22 mouse cellular contexts compared by ENCODE assay signal in genomic region chr10:94282797-94283196, GRCm38 (mm10). TPM values are rescaled to one million over a fixed set of nuclear protein-coding genes. Genes with fewer than 3 reads are reported as not detected.
"Had no signal": no experiment of that assay in that cellular context is flagged by ENCODE, and none has a peak within 500 bp of the region (broad histone marks: within the 10 kb centered on the region; RNA-seq: fewer than 3 reads in every experiment).

No protein-coding gene starts in this region.

- DNase-seq: lung, adult 18-20 months; lung, postnatal 10 days; lung, postnatal 4 days; retina, postnatal 1 day; right cerebral cortex, adult 18-20 months; right cerebral cortex, postnatal 25 days; right cerebral cortex, postnatal 4 days; spleen, adult 18-20 months; thymus, adult 18-20 months; thymus, postnatal 14 days; thymus, postnatal 36 days had no signal

- H3K27ac ChIP-seq: midbrain, embryonic 10.5 days; midbrain, embryonic 12.5 days; neural tube, embryonic 13.5 days had no signal

- H3K4me2 ChIP-seq: midbrain, embryonic 12.5 days; neural tube, embryonic 13.5 days had no signal

- ATAC-seq: midbrain, embryonic 16.5 days had no signal

- H3K36me3 ChIP-seq: midbrain, embryonic 10.5 days; midbrain, embryonic 12.5 days; neural tube, embryonic 13.5 days had no signal

- H3K27me3 ChIP-seq: midbrain, embryonic 12.5 days; neural tube, embryonic 13.5 days had no signal

- H3K4me3 ChIP-seq: midbrain, embryonic 10.5 days; midbrain, embryonic 12.5 days; myocyte; neural tube, embryonic 13.5 days had no signal

- H3K4me1 ChIP-seq: midbrain, embryonic 12.5 days had no signal

- H3K9me3 ChIP-seq: midbrain, embryonic 10.5 days; midbrain, embryonic 12.5 days; neural tube, embryonic 13.5 days had no signal

- H3K9ac ChIP-seq: midbrain, embryonic 12.5 days; neural tube, embryonic 13.5 days had no signal

RNA-seq across cellular contexts. Expression of gene Gm4792, which starts 15.7 kb away (rescaled TPM):
- polyA plus RNA-seq: liver, embryonic 16.5 days; lung, embryonic 16.5 days; midbrain, embryonic 10.5 days; myocyte; neural tube, embryonic 13.5 days; small intestine, adult 2 months; stomach, embryonic 14.5 days; stomach, embryonic 16.5 days; thymus, postnatal 0 days had no signal
